Mouse (Mus musculus): Measurements from ENCODE around the gene Hmgb1. TPM values are rescaled to one million over a fixed set of nuclear protein-coding genes. Genes with fewer than 3 reads are reported as not detected.

Hmgb1 gene
- polyA plus RNA-seq, 1 experiment: 110 TPM

GRCm38 (mm10) chr5:149009111-149009510 lies 175.2 kb downstream of the Hmgb1 start:
- no peaks in the 10 kb centered on the region for H3K36me3 ChIP-seq (ENCODE audit: control insufficient read depth, insufficient read depth, low read length, poor library complexity, severe bottlenecking)
- no peaks in the 10 kb centered on the region for H3K27me3 ChIP-seq (ENCODE audit: control insufficient read depth, insufficient read depth, low read length, poor library complexity, severe bottlenecking)
- no peaks in the 10 kb centered on the region for H3K9me3 ChIP-seq (replicated peaks; ENCODE audit: control insufficient read depth, insufficient read depth, low read length, poor library complexity, severe bottlenecking)
- H3K9ac ChIP-seq (ENCODE audit: low read depth, poor library complexity, severe bottlenecking): no peak overlapping the region
- peaks cover 2% of the 10 kb centered on the region for H3K4me1 ChIP-seq (ENCODE audit: control insufficient read depth, insufficient read depth, low read length)
- H3K4me3 ChIP-seq (ENCODE audit: low read depth, low read length): no peak overlapping the region
- no peak overlapping the region for H3K27ac ChIP-seq (ENCODE audit: insufficient read depth, low read length)
- no peak for TF ChIP-seq CTCF (IDR thresholded peaks at IDR 0.05; ENCODE audit: low read depth, low read length)
- TF ChIP-seq POLR2A (IDR thresholded peaks at IDR 0.05; ENCODE audit: insufficient read depth, low read length): no peak
- TF ChIP-seq EP300 (IDR thresholded peaks at IDR 0.05; ENCODE audit: insufficient read depth, low read depth, low read length): no peak

GRCm38 (mm10) chr5:149007295-149007646 lies 177.0 kb downstream of the Hmgb1 start:
- H3K27me3 ChIP-seq (ENCODE audit: control insufficient read depth, insufficient read depth, low read length, poor library complexity, severe bottlenecking): no peaks in the 10 kb centered on the region
- TF ChIP-seq CTCF (IDR thresholded peaks at IDR 0.05; ENCODE audit: low read depth, low read length) (no peak), POLR2A (IDR thresholded peaks at IDR 0.05; ENCODE audit: insufficient read depth, low read length) (no peak), EP300 (IDR thresholded peaks at IDR 0.05; ENCODE audit: insufficient read depth, low read depth, low read length) (no peak)
- H3K4me1 ChIP-seq (ENCODE audit: control insufficient read depth, insufficient read depth, low read length): peaks cover 2% of the 10 kb centered on the region
- 0 out of 2 replicates have a peak overlapping the region, but pooled peaks have one; percentile 31 for H3K9ac ChIP-seq (ENCODE audit: low read depth, poor library complexity, severe bottlenecking)
- no peak overlapping the region for H3K4me3 ChIP-seq (ENCODE audit: low read depth, low read length)
- no peak overlapping the region for H3K27ac ChIP-seq (ENCODE audit: insufficient read depth, low read length)
- no peaks in the 10 kb centered on the region for H3K9me3 ChIP-seq (replicated peaks; ENCODE audit: control insufficient read depth, insufficient read depth, low read length, poor library complexity, severe bottlenecking)
- H3K36me3 ChIP-seq (ENCODE audit: control insufficient read depth, insufficient read depth, low read length, poor library complexity, severe bottlenecking): no peaks in the 10 kb centered on the region

GRCm38 (mm10) chr5:149006362-149007294 lies 177.7 kb downstream of the Hmgb1 start:
- no peak overlapping the region for H3K27ac ChIP-seq (ENCODE audit: insufficient read depth, low read length)
- H3K9me3 ChIP-seq (replicated peaks; ENCODE audit: control insufficient read depth, insufficient read depth, low read length, poor library complexity, severe bottlenecking): no peaks in the 10 kb centered on the region
- H3K4me1 ChIP-seq (ENCODE audit: control insufficient read depth, insufficient read depth, low read length): peaks cover 2% of the 10 kb centered on the region
- TF ChIP-seq EP300 (IDR thresholded peaks at IDR 0.05; ENCODE audit: insufficient read depth, low read depth, low read length) (no peak), POLR2A (IDR thresholded peaks at IDR 0.05; ENCODE audit: insufficient read depth, low read length) (no peak), CTCF (IDR thresholded peaks at IDR 0.05; ENCODE audit: low read depth, low read length) (peak; percentile 81)
- no peak overlapping the region for H3K4me3 ChIP-seq (ENCODE audit: low read depth, low read length)
- no peaks in the 10 kb centered on the region for H3K36me3 ChIP-seq (ENCODE audit: control insufficient read depth, insufficient read depth, low read length, poor library complexity, severe bottlenecking)
- no peaks in the 10 kb centered on the region for H3K27me3 ChIP-seq (ENCODE audit: control insufficient read depth, insufficient read depth, low read length, poor library complexity, severe bottlenecking)
- 0 out of 2 replicates have a peak overlapping the region, but pooled peaks have one; percentile 31 for H3K9ac ChIP-seq (ENCODE audit: low read depth, poor library complexity, severe bottlenecking)

- no peak overlapping the region for H3K4me3 ChIP-seq (ENCODE audit: low read depth, low read length)
- H3K27me3 ChIP-seq (ENCODE audit: control insufficient read depth, insufficient read depth, low read length, poor library complexity, severe bottlenecking): no peaks in the 10 kb centered on the region
- H3K27ac ChIP-seq (ENCODE audit: insufficient read depth, low read length): no peak overlapping the region
- TF ChIP-seq CTCF (IDR thresholded peaks at IDR 0.05; ENCODE audit: low read depth, low read length) (no peak), EP300 (IDR thresholded peaks at IDR 0.05; ENCODE audit: insufficient read depth, low read depth, low read length) (no peak), POLR2A (IDR thresholded peaks at IDR 0.05; ENCODE audit: insufficient read depth, low read length) (no peak)
- H3K9ac ChIP-seq (ENCODE audit: low read depth, poor library complexity, severe bottlenecking): no peak overlapping the region
- H3K36me3 ChIP-seq (ENCODE audit: control insufficient read depth, insufficient read depth, low read length, poor library complexity, severe bottlenecking): no peaks in the 10 kb centered on the region
- H3K9me3 ChIP-seq (replicated peaks; ENCODE audit: control insufficient read depth, insufficient read depth, low read length, poor library complexity, severe bottlenecking): no peaks in the 10 kb centered on the region
- H3K4me1 ChIP-seq (ENCODE audit: control insufficient read depth, insufficient read depth, low read length): peaks cover 2% of the 10 kb centered on the region
Measured at GRCm38 (mm10) chr5:149005701-149006361, 178.5 kb downstream of the Hmgb1 start.

GRCm38 (mm10) chr5:149005083-149005482 lies 179.2 kb downstream of the Hmgb1 start:
- Histone ChIP-seq H3K9ac (ENCODE audit: low read depth, poor library complexity, severe bottlenecking) (no peak overlapping the region), H3K9me3 (replicated peaks; ENCODE audit: control insufficient read depth, insufficient read depth, low read length, poor library complexity, severe bottlenecking) (no peaks in the 10 kb centered on the region)

More at GRCm38 (mm10) chr5:149005083-149005482, 179.2 kb downstream of the Hmgb1 start:
- Histone ChIP-seq H3K4me1 (ENCODE audit: control insufficient read depth, insufficient read depth, low read length) (peaks cover 2% of the 10 kb centered on the region), H3K4me3 (ENCODE audit: low read depth, low read length) (no peak overlapping the region), H3K27me3 (ENCODE audit: control insufficient read depth, insufficient read depth, low read length, poor library complexity, severe bottlenecking) (no peaks in the 10 kb centered on the region), H3K27ac (ENCODE audit: insufficient read depth, low read length) (no peak overlapping the region), H3K36me3 (ENCODE audit: control insufficient read depth, insufficient read depth, low read length, poor library complexity, severe bottlenecking) (no peaks in the 10 kb centered on the region)
- no peak for TF ChIP-seq POLR2A (IDR thresholded peaks at IDR 0.05; ENCODE audit: insufficient read depth, low read length)
- no peak for TF ChIP-seq EP300 (IDR thresholded peaks at IDR 0.05; ENCODE audit: insufficient read depth, low read depth, low read length)
- TF ChIP-seq CTCF (IDR thresholded peaks at IDR 0.05; ENCODE audit: low read depth, low read length): no peak
